Mouse (Mus musculus) midbrain, embryonic 16.5 days (tissue): ENCODE data around the gene Ikbip. TPM values are rescaled to one million over a fixed set of nuclear protein-coding genes. Genes with fewer than 3 reads are reported as not detected.

ENCODE experiments used
- ATAC-seq: fragments of 200-750 bp; cut with Nextera tagmentation; 2 replicates; pipeline ENCODE4 v1.8.0; 2017; ENCODE audit warnings: moderate TSS enrichment
- H3K27ac ChIP-seq: fragments of 300-500 bp; sonication (generic); 2 replicates; pipeline ENCODE4 v1.5.1; 2014; ENCODE audit warnings: mild to moderate bottlenecking, low read length, mixed read lengths
- H3K27me3 ChIP-seq: fragments of 300-500 bp; sonication (generic); 2 replicates; pipeline ENCODE4 v1.6.1; 2014; ENCODE audit warnings: low read depth, low read length, mixed read lengths; ENCODE audit not compliant: control insufficient read depth, insufficient read depth
- H3K36me3 ChIP-seq: fragments of 300-500 bp; sonication (generic); 2 replicates; pipeline ENCODE4 v1.6.1; 2014; ENCODE audit warnings: mild to moderate bottlenecking, low read length, moderate library complexity, mixed read lengths; ENCODE audit not compliant: control insufficient read depth, insufficient read depth
- H3K4me1 ChIP-seq: fragments of 300-500 bp; sonication (generic); 2 replicates; pipeline ENCODE4 v1.6.1; 2014; ENCODE audit warnings: mild to moderate bottlenecking, low read length, mixed read lengths; ENCODE audit not compliant: control insufficient read depth, insufficient read depth
- H3K4me2 ChIP-seq: fragments of 300-500 bp; sonication (generic); 2 replicates; pipeline ENCODE4 v1.6.1; 2014; ENCODE audit warnings: mild to moderate bottlenecking, low read length, mixed read lengths
- H3K4me3 ChIP-seq: fragments of 300-500 bp; sonication (generic); 2 replicates; pipeline ENCODE4 v1.5.1; 2014; ENCODE audit warnings: low read depth, mild to moderate bottlenecking, low read length, moderate library complexity, mixed read lengths
- H3K9ac ChIP-seq: fragments of 300-500 bp; sonication (generic); 2 replicates; pipeline ENCODE4 v1.6.1; 2014; ENCODE audit warnings: low read depth, low read length, mixed read lengths
- H3K9me3 ChIP-seq: fragments of 300-500 bp; sonication (generic); replicated peaks from 2 replicates; pipeline ENCODE4 v1.6.1; 2014; ENCODE audit warnings: mild to moderate bottlenecking, low read length, mixed read lengths; ENCODE audit not compliant: control insufficient read depth, poor library complexity, severe bottlenecking
- WGBS: fragments of 180-500 bp; shearing (Covaris S2); extraction: QIAGEN DNeasy Blood & Tissue Kit; methylation state at CpG from one replicate; pipeline ENCODE4 v1.1.7; 2014; 5-methylcytosine and 5-hydroxymethylcytosine counted together
- polyA plus RNA-seq: library from polyadenylated mRNA; unstranded; fragments of >200 nt; fragmentation: Nextera tagmentation; extraction: Ambion mirVana; gene quantifications from 2 replicates; pipeline ENCODE4 v1.2.1, GENCODE M21; 2015

Gene Ikbip
- polyA plus RNA-seq: 17.7 and 18.6 TPM in 2 replicates

- under 1% methylated on average over 86 of the region's 87 CpGs for WGBS
- peak; percentile 96 for ATAC-seq
- no peaks in the 10 kb centered on the region for H3K36me3 ChIP-seq
Observed at GRCm38 (mm10) chr10:91082550-91083392, at the start of gene Ikbip, which contains the start of gene Apaf1. Ikbip (plus strand) TSS chr10:91082940. Apaf1 (minus strand) TSS chr10:91082770.

GRCm38 (mm10) chr10:91033942-91034341, 48.8 kb upstream of the Ikbip start:
- H3K27me3 ChIP-seq: no peaks in the 10 kb centered on the region
- H3K4me1 ChIP-seq: 0 out of 2 replicates have a peak, but pooled peaks cover 2% of the 10 kb centered on the region
- H3K9me3 ChIP-seq: no peaks in the 10 kb centered on the region
- no peak overlapping the region for H3K4me3 ChIP-seq
- H3K36me3 ChIP-seq: peaks cover 8% of the 10 kb centered on the region; the same call in 1 of the 2 replicates
- ATAC-seq: peak; percentile 88
- WGBS: 22% methylated on average over 8 of the region's 8 CpGs
- H3K9ac ChIP-seq: no peak overlapping the region
- H3K27ac ChIP-seq: no peak overlapping the region
- H3K4me2 ChIP-seq: no peak overlapping the region

More at GRCm38 (mm10) chr10:91082550-91083392, at the start of gene Ikbip, which contains the start of gene Apaf1:
- Histone ChIP-seq H3K27ac (peak within 1 kb of the TSS; percentile 88), H3K9me3 (no peaks in the 10 kb centered on the region), H3K9ac (peak within 1 kb of the TSS; percentile 94), H3K27me3 (no peaks in the 10 kb centered on the region), H3K4me1 (peaks cover 15% of the 10 kb centered on the region), H3K4me3 (peak within 1 kb of the TSS; percentile 96), H3K4me2 (peak within 1 kb of the TSS; percentile 64)

GRCm38 (mm10) chr10:91049696-91050095, 33.0 kb upstream of the Ikbip start:
- Histone ChIP-seq H3K4me2 (no peak overlapping the region), H3K4me1 (no peaks in the 10 kb centered on the region), H3K27ac (no peak overlapping the region), H3K9ac (no peak overlapping the region), H3K4me3 (no peak overlapping the region), H3K27me3 (no peaks in the 10 kb centered on the region), H3K36me3 (peaks cover 15% of the 10 kb centered on the region), H3K9me3 (no peaks in the 10 kb centered on the region)
- 91% methylated on average over 4 of the region's 4 CpGs for WGBS
- ATAC-seq: no peak

- no peaks in the 10 kb centered on the region for H3K27me3 ChIP-seq
- H3K4me1 ChIP-seq: no peaks in the 10 kb centered on the region
- 90% methylated on average over 3 of the region's 3 CpGs for WGBS
- no peak overlapping the region for H3K27ac ChIP-seq
- no peak overlapping the region for H3K9ac ChIP-seq
- peaks cover 22% of the 10 kb centered on the region for H3K36me3 ChIP-seq
- no peak for ATAC-seq
- H3K4me2 ChIP-seq: no peak overlapping the region
- no peaks in the 10 kb centered on the region for H3K9me3 ChIP-seq
- no peak overlapping the region for H3K4me3 ChIP-seq
Observed at GRCm38 (mm10) chr10:91051156-91051555, 31.6 kb upstream of the Ikbip start.

GRCm38 (mm10) chr10:91052734-91053133, 30.0 kb upstream of the Ikbip start:
- Histone ChIP-seq H3K27ac (no peak overlapping the region), H3K36me3 (peaks cover 21% of the 10 kb centered on the region), H3K4me2 (no peak overlapping the region), H3K4me1 (no peaks in the 10 kb centered on the region), H3K27me3 (no peaks in the 10 kb centered on the region), H3K4me3 (no peak overlapping the region), H3K9ac (no peak overlapping the region), H3K9me3 (no peaks in the 10 kb centered on the region)
- no peak for ATAC-seq

- H3K36me3 ChIP-seq: peaks cover 11% of the 10 kb centered on the region; the same call in 1 of the 2 replicates
- no peak overlapping the region for H3K4me2 ChIP-seq
- no peak overlapping the region for H3K4me3 ChIP-seq
- no peaks in the 10 kb centered on the region for H3K27me3 ChIP-seq
- H3K4me1 ChIP-seq: no peaks in the 10 kb centered on the region
- ATAC-seq: no peak
- no peak overlapping the region for H3K9ac ChIP-seq
- no peak overlapping the region for H3K27ac ChIP-seq
- H3K9me3 ChIP-seq: no peaks in the 10 kb centered on the region
- 31% methylated on average over 5 of the region's 5 CpGs for WGBS
Observed at GRCm38 (mm10) chr10:91060742-91061141, 22.0 kb upstream of the Ikbip start.

GRCm38 (mm10) chr10:91062355-91062754, 20.4 kb upstream of the Ikbip start:
- Histone ChIP-seq H3K4me2 (no peak overlapping the region), H3K36me3 (peaks cover 22% of the 10 kb centered on the region), H3K27me3 (no peaks in the 10 kb centered on the region), H3K9ac (no peak overlapping the region), H3K4me1 (no peaks in the 10 kb centered on the region), H3K9me3 (no peaks in the 10 kb centered on the region), H3K4me3 (no peak overlapping the region), H3K27ac (no peak overlapping the region)
- no peak for ATAC-seq
- WGBS: 94% methylated on average over 6 of the region's 6 CpGs

- Histone ChIP-seq H3K4me2 (no peak overlapping the region), H3K27me3 (no peaks in the 10 kb centered on the region), H3K9me3 (no peaks in the 10 kb centered on the region), H3K27ac (no peak overlapping the region), H3K36me3 (0 out of 2 replicates have a peak, but pooled peaks cover 12% of the 10 kb centered on the region), H3K9ac (no peak overlapping the region), H3K4me3 (no peak overlapping the region), H3K4me1 (no peaks in the 10 kb centered on the region)
- WGBS: 20% methylated on average over 1 of the region's 1 CpGs
- no peak for ATAC-seq
Observed at GRCm38 (mm10) chr10:91071768-91072167, 11.0 kb upstream of the Ikbip start.

GRCm38 (mm10) chr10:91073345-91073744, 9.4 kb upstream of the Ikbip start:
- Histone ChIP-seq H3K36me3 (0 out of 2 replicates have a peak, but pooled peaks cover 9% of the 10 kb centered on the region), H3K4me2 (no peak overlapping the region), H3K4me3 (no peak overlapping the region), H3K4me1 (no peaks in the 10 kb centered on the region), H3K27me3 (no peaks in the 10 kb centered on the region), H3K9me3 (no peaks in the 10 kb centered on the region), H3K27ac (no peak overlapping the region), H3K9ac (no peak overlapping the region)
- 91% methylated on average over 3 of the region's 3 CpGs for WGBS
- no peak for ATAC-seq
